Mouse (Mus musculus) MEL (cell line): ENCODE measurements around the gene Clpb. TPM values are rescaled to one million over a fixed set of nuclear protein-coding genes. Genes with fewer than 3 reads are reported as not detected.

ENCODE experiments used
- DNase-seq: peaks from one replicate; pipeline ENCODE4 v3.0.0; 2011; ENCODE audit warnings: low read depth, low spot score
- H3K27ac ChIP-seq: 2 replicates; pipeline ENCODE4 v1.5.1; 2012; ENCODE audit warnings: low read depth, mild to moderate bottlenecking, control low read depth, low read length, moderate library complexity; ENCODE audit not compliant: control insufficient read depth
- H3K27me3 ChIP-seq, 2 experiments: fragments of 150-350 bp in 1 of 2; sonication (generic) in 1 of 2; 2 replicates each; pipeline ENCODE4 v1.6.1; 2012; ENCODE audit warnings: low read length in 2 of 2, mild to moderate bottlenecking in 2 of 2, improper control_type of control experiment in 1 of 2, moderate library complexity in 1 of 2; ENCODE audit not compliant: insufficient read depth in 2 of 2, control insufficient read depth in 1 of 2
- H3K36me3 ChIP-seq, 2 experiments: 2 replicates each; pipeline ENCODE4 v1.6.1; 2012 to 2014; ENCODE audit warnings: low read length in 2 of 2, improper control_type of control experiment in 1 of 2, inconsistent platforms in 1 of 2, mild to moderate bottlenecking in 1 of 2; ENCODE audit not compliant: insufficient read depth in 2 of 2, control insufficient read depth in 1 of 2
- H3K4me1 ChIP-seq, 2 experiments: fragments of 150-350 bp in 1 of 2; sonication (generic) in 1 of 2; 2 replicates each; pipeline ENCODE4 v1.6.1; 2012; ENCODE audit warnings: low read length in 2 of 2, improper control_type of control experiment in 1 of 2, mild to moderate bottlenecking in 1 of 2; ENCODE audit not compliant: insufficient read depth in 2 of 2, control insufficient read depth in 1 of 2
- H3K4me3 ChIP-seq, 2 experiments: fragments of 150-350 bp in 1 of 2; sonication (generic) in 1 of 2; 2 replicates each; pipeline ENCODE4 v1.5.1; 2012; ENCODE audit warnings: low read depth in 2 of 2, low read length in 2 of 2, mild to moderate bottlenecking in 2 of 2, moderate library complexity in 2 of 2, control low read depth in 1 of 2, improper control_type of control experiment in 1 of 2; ENCODE audit not compliant: control insufficient read depth in 1 of 2, insufficient read depth in 1 of 2
- H3K79me2 ChIP-seq: 2 replicates; pipeline ENCODE4 v1.6.1; 2012; ENCODE audit warnings: mild to moderate bottlenecking, low read length, moderate library complexity; ENCODE audit not compliant: control insufficient read depth, poor library complexity, insufficient read depth
- H3K9ac ChIP-seq: 2 replicates; pipeline ENCODE4 v1.6.1; 2012; ENCODE audit warnings: low read depth, mild to moderate bottlenecking, control low read depth, low read length, moderate library complexity; ENCODE audit not compliant: control insufficient read depth, poor library complexity, severe bottlenecking
- H3K9me3 ChIP-seq: fragments of 150-350 bp; sonication (generic); replicated peaks from 2 replicates; pipeline ENCODE4 v1.6.1; 2012; ENCODE audit warnings: mild to moderate bottlenecking, low read length, improper control_type of control experiment, moderate library complexity; ENCODE audit not compliant: insufficient read depth
- CHD1 ChIP-seq: IDR thresholded peaks from 2 replicates; pipeline ENCODE4 v1.6.1; 2012; ENCODE audit warnings: low read depth, mild to moderate bottlenecking, inconsistent platforms, low read length, improper control_type of control experiment
- JUND ChIP-seq: IDR thresholded peaks from 2 replicates; pipeline ENCODE4 v1.6.1; 2011; ENCODE audit warnings: low read depth, mild to moderate bottlenecking, improper control_type of control experiment, low read length
- MAX ChIP-seq: IDR thresholded peaks from 2 replicates; pipeline ENCODE4 v1.6.1; 2011; ENCODE audit warnings: low read length, improper control_type of control experiment
- MEF2A ChIP-seq: IDR thresholded peaks from 2 replicates; pipeline ENCODE4 v1.6.1; 2014; ENCODE audit warnings: low read depth, mild to moderate bottlenecking, inconsistent platforms, low read length, improper control_type of control experiment; ENCODE audit not compliant: poor library complexity, insufficient replicate concordance, severe bottlenecking; ENCODE audit errors: extremely low read depth
- MYB ChIP-seq: IDR thresholded peaks from 2 replicates; pipeline ENCODE4 v1.6.1; 2011; ENCODE audit warnings: mild to moderate bottlenecking, low read depth, low read length, improper control_type of control experiment
- NRF1 ChIP-seq: IDR thresholded peaks from 2 replicates; pipeline ENCODE4 v1.6.1; 2014; ENCODE audit warnings: low read depth, mild to moderate bottlenecking, inconsistent platforms, low read length, improper control_type of control experiment, moderate library complexity; ENCODE audit not compliant: poor library complexity, insufficient read depth, severe bottlenecking
- POLR2A ChIP-seq, 2 experiments: IDR thresholded peaks; 2 replicates each; pipeline ENCODE4 v1.6.1; 2011 to 2012; ENCODE audit warnings: low read length in 2 of 2, mild to moderate bottlenecking in 2 of 2, control low read depth in 1 of 2, improper control_type of control experiment in 1 of 2, low read depth in 1 of 2, moderate library complexity in 1 of 2; ENCODE audit not compliant: control insufficient read depth in 1 of 2, insufficient read depth in 1 of 2, poor library complexity in 1 of 2
- SIN3A ChIP-seq: IDR thresholded peaks from 2 replicates; pipeline ENCODE4 v1.6.1; 2012; ENCODE audit warnings: low read length, improper control_type of control experiment, inconsistent platforms
- UBTF ChIP-seq: IDR thresholded peaks from 2 replicates; pipeline ENCODE4 v1.6.1; 2012; ENCODE audit warnings: low read depth, mild to moderate bottlenecking, inconsistent platforms, low read length, improper control_type of control experiment, moderate library complexity, borderline replicate concordance; ENCODE audit not compliant: insufficient read depth
- ZC3H11A ChIP-seq: IDR thresholded peaks from 2 replicates; pipeline ENCODE4 v1.6.1; 2012; ENCODE audit warnings: low read depth, mild to moderate bottlenecking, inconsistent platforms, low read length, improper control_type of control experiment
- polyA plus RNA-seq, 2 experiments: library from polyadenylated mRNA; stranded (reverse) in 1 of 2; unstranded in 1 of 2; fragments of >175 nt in 1 of 2; fragments of >200 nt in 1 of 2; gene quantifications; 2 replicates each; pipeline versions ENCODE4 v1.2.1 to v1.2.4; 2012; ENCODE audit warnings: low replicate concordance in 2 of 2, low read depth in 1 of 2; ENCODE audit not compliant: insufficient read length in 2 of 2, insufficient read depth in 1 of 2, missing spikeins in 1 of 2
- total RNA-seq: library from RNA; depleted of rRNA; stranded (reverse); fragments of 300-350 nt; gene quantifications from 2 replicates; pipeline ENCODE4 v1.2.3, GENCODE M21; 2012

The Clpb gene
- total and polyA plus RNA-seq, 3 experiments: 59.0 to 71.5 TPM; not detected in 1

GRCm38 (mm10) chr7:101772687-101773086, 109.3 kb downstream of the Clpb start:
- Histone ChIP-seq H3K27ac (no peak overlapping the region), H3K36me3 (no peaks in the 10 kb centered on the region; a peak in 1 of 4 replicates), H3K9me3 (no peaks in the 10 kb centered on the region), H3K4me3 (no peak overlapping the region), H3K9ac (no peak overlapping the region), H3K27me3 (no peaks in the 10 kb centered on the region), H3K4me1 (no peaks in the 10 kb centered on the region), H3K79me2 (no peaks in the 10 kb centered on the region)
- no peak for TF ChIP-seq CHD1
- no peak for TF ChIP-seq POLR2A (IDR thresholded peaks at IDR 0.05; ENCODE audit: control insufficient read depth in 1 of 2, insufficient read depth in 1 of 2, low read depth in 1 of 2, low read length in 2 of 2, poor library complexity in 1 of 2)
- TF ChIP-seq MAX: no peak
- no peak for DNase-seq

- no peaks in the 10 kb centered on the region for H3K9me3 ChIP-seq
- TF ChIP-seq ZC3H11A (no peak), NRF1 (no peak), SIN3A (no peak), UBTF (no peak), MYB (no peak), MEF2A (no peak)
- TF ChIP-seq, all 39 proteins: peak for 0
- H3K36me3 ChIP-seq: peaks cover 0 to 2% of the 10 kb centered on the region in 2 experiments; a peak in 1 of 4 replicates
- no peak overlapping the region for H3K4me3 ChIP-seq
- H3K27ac ChIP-seq: no peak overlapping the region
- no peak overlapping the region for H3K9ac ChIP-seq
- H3K27me3 ChIP-seq: no peaks in the 10 kb centered on the region
- H3K4me1 ChIP-seq: no peaks in the 10 kb centered on the region
- peak; percentile 10 for DNase-seq
- no peaks in the 10 kb centered on the region for H3K79me2 ChIP-seq
Measured at GRCm38 (mm10) chr7:101777053-101777452, 113.6 kb downstream of the Clpb start.

GRCm38 (mm10) chr7:101817861-101818401, 154.5 kb downstream of the Clpb start, which contains the start of gene Phox2a:
Gene Phox2a, plus strand, starts transcription at chr7:101818313.
- Histone ChIP-seq H3K4me3 (no peak within 1 kb of the TSS), H3K79me2 (no peaks in the 10 kb centered on the region), H3K27me3 (no peaks in the 10 kb centered on the region; a peak in 1 of 4 replicates), H3K4me1 (no peaks in the 10 kb centered on the region), H3K27ac (no peak within 1 kb of the TSS), H3K9me3 (no peaks in the 10 kb centered on the region), H3K36me3 (no peaks in the 10 kb centered on the region), H3K9ac (no peak within 1 kb of the TSS)
- no peak for DNase-seq
- TF ChIP-seq NRF1 (no peak), JUND (no peak)
